Mouse (Mus musculus) liver, embryonic 14 days (tissue): ENCODE measurements around the gene Oas1e. TPM values are rescaled to one million over a fixed set of nuclear protein-coding genes. Genes with fewer than 3 reads are reported as not detected.

Experiments used
- polyA plus RNA-seq: library from polyadenylated mRNA; depleted of rRNA; stranded (reverse); fragments of >200 nt; gene quantifications from 2 replicates; pipeline ENCODE4 v1.2.3, GENCODE M21; 2012; rRNA removed

The Oas1e gene
- polyA plus RNA-seq, result 0.01 TPM in 1 of 2 replicates, not detected in the other

GRCm38 (mm10) chr5:120795480-120796034 lies at the start of gene Oas1e:
Gene Oas1e (minus strand): TSS chr5:120795530.

GRCm38 (mm10) chr5:120811951-120812819 lies 16.9 kb upstream of the Oas1e start, which contains the start of gene Oas1c:
Gene Oas1c (minus strand): TSS chr5:120812514.

DNA sequence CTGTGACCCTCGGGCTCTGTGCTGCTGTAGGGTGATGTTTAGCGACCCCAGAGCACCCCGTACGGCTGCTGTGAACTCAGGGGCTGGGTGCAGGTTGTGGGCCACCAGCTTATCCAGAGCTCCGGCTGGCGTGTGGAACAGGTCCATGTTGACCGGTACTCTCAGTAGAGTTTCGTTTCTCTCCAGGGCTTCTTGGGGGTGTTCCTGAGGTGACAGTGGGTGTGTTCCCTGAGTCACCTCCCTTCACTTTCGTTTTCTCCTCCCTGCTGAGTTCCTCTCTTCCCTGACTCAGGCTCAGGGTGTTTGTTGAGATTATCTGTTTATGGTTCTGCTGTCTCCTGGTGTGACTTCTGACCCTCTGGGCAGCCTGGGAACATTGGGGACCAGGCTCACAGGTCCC lies 17.9 kb downstream of the Oas1e start, which contains the start of gene Oas3:
Oas3 (minus strand) TSS at position 184 of the 400 bp plus-strand sequence.

GRCm38 (mm10) chr5:120749688-120750087 lies 45.6 kb downstream of the Oas1e start, which contains the start of gene Oas2:
Gene Oas2 (minus strand): TSS chr5:120749853.

Other genes starting within 250 kb of the Oas1e start
- gene Tpcn1, start 206.9 kb downstream of the Oas1e start, polyA plus RNA-seq, result 15.0 and 18.2 TPM in 2 replicates
- 2.0 and 2.3 TPM in 2 replicates for gene Iqcd, start 206.5 kb downstream of the Oas1e start, polyA plus RNA-seq
- 4.2 and 5.6 TPM in 2 replicates for gene Rita1, start 182.9 kb downstream of the Oas1e start, polyA plus RNA-seq
- 12.0 and 12.6 TPM in 2 replicates for gene Ddx54, start 182.8 kb downstream of the Oas1e start, polyA plus RNA-seq
- gene Cfap73, start 161.3 kb downstream of the Oas1e start, polyA plus RNA-seq, result not detected in 2 replicates
- gene Rasal1, start 146.7 kb downstream of the Oas1e start, polyA plus RNA-seq, result 0.07 and 0.08 TPM in 2 replicates
- gene Dtx1, start 83.6 kb downstream of the Oas1e start, polyA plus RNA-seq, result 0.03 and 0.15 TPM in 2 replicates
- 1.3 and 2.1 TPM in 2 replicates for gene Oas2, start 45.7 kb downstream of the Oas1e start, polyA plus RNA-seq
- gene Oas3, start 17.9 kb downstream of the Oas1e start, polyA plus RNA-seq, result 0.19 and 1.0 TPM in 2 replicates
- gene Oas1c, start 17.0 kb upstream of the Oas1e start, polyA plus RNA-seq, result 0.15 and 0.44 TPM in 2 replicates
- gene Oas1f, start 51.8 kb upstream of the Oas1e start, polyA plus RNA-seq, result not detected in 2 replicates
- not detected in 2 replicates for gene Oas1h, start 65.9 kb upstream of the Oas1e start, polyA plus RNA-seq
- gene Oas1g, start 92.1 kb upstream of the Oas1e start, polyA plus RNA-seq, result 0.72 and 1.6 TPM in 2 replicates
- 2.2 and 4.4 TPM in 2 replicates for gene Oas1a, start 112.0 kb upstream of the Oas1e start, polyA plus RNA-seq
- gene Oas1d, start 119.0 kb upstream of the Oas1e start, polyA plus RNA-seq, result not detected in 2 replicates
- under 0.01 TPM in 1 of 2 replicates, not detected in the other for gene Rph3a, start 214.6 kb upstream of the Oas1e start, polyA plus RNA-seq